Mouse (Mus musculus) heart, postnatal 0 days (tissue): Measurements from ENCODE around the gene Pdlim7.

Experiments used
- CTCF ChIP-seq: IDR thresholded peaks from 2 replicates; pipeline ENCODE4 v1.5.1; 2016; ENCODE audit warnings: antibody characterized with exemption, control low read depth, low read depth
- EP300 ChIP-seq: IDR thresholded peaks from 2 replicates; pipeline ENCODE4 v1.6.1; 2016; ENCODE audit warnings: antibody characterized with exemption, low read depth

- TF ChIP-seq CTCF = peak; percentile 92
- no peak for TF ChIP-seq EP300
These were observed 3.5 kb upstream of the Pdlim7 start for GRCm38 (mm10) chr13:55516955-55517354.
